Mouse (Mus musculus) liver, postnatal 0 days (tissue): ENCODE results near the gene Nyap2.

Source experiments
- CTCF ChIP-seq: sonication (generic); IDR thresholded peaks from 2 replicates; pipeline ENCODE4 v1.5.1; 2016; ENCODE audit warnings: antibody characterized with exemption, low read depth
- EP300 ChIP-seq: IDR thresholded peaks from 2 replicates; pipeline ENCODE4 v1.6.1; 2016; ENCODE audit warnings: antibody characterized with exemption, low read depth, mild to moderate bottlenecking

DNA sequence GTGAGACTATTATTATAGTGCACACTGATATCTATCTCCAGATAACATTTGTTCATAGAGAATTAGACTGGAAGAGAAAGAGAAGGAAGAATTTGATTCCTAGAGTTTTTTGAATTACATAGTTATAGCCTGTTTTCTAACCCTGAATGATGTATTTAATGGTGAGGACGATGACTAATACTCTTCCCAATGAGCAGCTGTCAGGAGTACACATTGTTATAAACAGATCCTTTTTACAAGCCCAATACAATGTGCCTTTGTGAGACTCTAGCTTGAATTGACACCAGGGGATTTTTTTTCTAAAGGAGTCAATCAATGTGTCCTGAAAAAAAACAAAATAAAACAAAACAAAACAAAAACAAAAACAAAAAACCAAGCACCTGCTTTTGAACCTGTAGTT, 22.2 kb downstream of the Nyap2 start:
- no peak for TF ChIP-seq CTCF
- TF ChIP-seq EP300 = no peak
